Mouse (Mus musculus) CD4-positive, CD25-positive, alpha-beta regulatory T cell, adult 2 months (primary cell): Measurements from ENCODE around the gene Dner.

Experiments used
- DNase-seq: peaks from one replicate; pipeline ENCODE4 v3.0.0-alpha.2; 2012; ENCODE audit warnings: low read depth, low spot score

Dner gene

GRCm38 (mm10) chr1:84536069-84536468 lies 160.0 kb downstream of the Dner start:
- no peak for DNase-seq

GRCm38 (mm10) chr1:84525514-84525913 lies 170.5 kb downstream of the Dner start:
- DNase-seq, result no peak

GRCm38 (mm10) chr1:84524413-84524812 lies 171.6 kb downstream of the Dner start:
- no peak for DNase-seq

GRCm38 (mm10) chr1:84522963-84523280 lies 173.1 kb downstream of the Dner start:
- no peak for DNase-seq

GRCm38 (mm10) chr1:84522256-84522962 lies 173.6 kb downstream of the Dner start:
- DNase-seq, result no peak

- DNase-seq, result no peak
Observed at GRCm38 (mm10) chr1:84518347-84518746, 177.7 kb downstream of the Dner start.

- no peak for DNase-seq
Observed at GRCm38 (mm10) chr1:84513201-84513600, 182.8 kb downstream of the Dner start.

- no peak for DNase-seq
Observed at GRCm38 (mm10) chr1:84508510-84508909, 187.5 kb downstream of the Dner start.

- no peak for DNase-seq
Observed at GRCm38 (mm10) chr1:84507568-84507967, 188.5 kb downstream of the Dner start.

- no peak for DNase-seq
Observed at GRCm38 (mm10) chr1:84506984-84507546, 189.0 kb downstream of the Dner start.

- no peak for DNase-seq
Observed at GRCm38 (mm10) chr1:84500673-84501072, 195.3 kb downstream of the Dner start.

GRCm38 (mm10) chr1:84491732-84492131 lies 204.3 kb downstream of the Dner start:
- DNase-seq, result no peak

GRCm38 (mm10) chr1:84488546-84488945 lies 207.5 kb downstream of the Dner start:
- DNase-seq, result no peak

- no peak for DNase-seq
Observed at GRCm38 (mm10) chr1:84485066-84485465, 211.0 kb downstream of the Dner start.

- DNase-seq, result no peak
Observed at GRCm38 (mm10) chr1:84484577-84484976, 211.4 kb downstream of the Dner start.

- DNase-seq, result no peak
Observed at GRCm38 (mm10) chr1:84479976-84480375, 216.0 kb downstream of the Dner start.

- no peak for DNase-seq
Observed at GRCm38 (mm10) chr1:84474274-84474673, 221.7 kb downstream of the Dner start.

- DNase-seq, result no peak
Observed at GRCm38 (mm10) chr1:84472260-84472659, 223.8 kb downstream of the Dner start.

- peak; percentile 1 for DNase-seq
Observed at GRCm38 (mm10) chr1:84470342-84470741, 225.7 kb downstream of the Dner start.

GRCm38 (mm10) chr1:84467664-84468063 lies 228.4 kb downstream of the Dner start:
- no peak for DNase-seq

GRCm38 (mm10) chr1:84464761-84465160 lies 231.3 kb downstream of the Dner start:
- no peak for DNase-seq

- DNase-seq, result no peak
Observed at GRCm38 (mm10) chr1:84463976-84464662, 231.9 kb downstream of the Dner start.
